Mouse (Mus musculus): ENCODE results near the gene Fpgs. TPM values are rescaled to one million over a fixed set of nuclear protein-coding genes. Genes with fewer than 3 reads are reported as not detected.

The Fpgs gene
- polyA plus RNA-seq, 1 experiment from 2014 or later = 33.2 TPM

- no peak overlapping the region for H3K4me2 ChIP-seq (replicated peaks; ENCODE audit: low read depth, low read length)
Measured at GRCm38 (mm10) chr2:32684681-32685428, 19.1 kb downstream of the Fpgs start.

GRCm38 (mm10) chr2:32683701-32684100 lies 20.2 kb downstream of the Fpgs start:
- H3K4me2 ChIP-seq (replicated peaks; ENCODE audit: low read depth, low read length) = no peak overlapping the region
- no peaks in the 10 kb centered on the region for H3K9me3 ChIP-seq (ENCODE audit: control insufficient read depth, low read length)
- no peak for ATAC-seq (ENCODE audit: low FRiP score, low TSS enrichment)
- H3K4me1 ChIP-seq (ENCODE audit: control insufficient read depth, insufficient read depth, low read length) = no peaks in the 10 kb centered on the region
- H3K36me3 ChIP-seq (ENCODE audit: control insufficient read depth, insufficient read depth, low read length) = peaks cover 57% of the 10 kb centered on the region
- H3K9ac ChIP-seq (ENCODE audit: low read depth, low read length) = no peak overlapping the region
- no peak overlapping the region for H3K4me3 ChIP-seq (ENCODE audit: low read length)
- no peaks in the 10 kb centered on the region for H3K27me3 ChIP-seq (ENCODE audit: control insufficient read depth, insufficient read depth, low read length)
- WGBS = 86% methylated on average over 10 of the region's 10 CpGs
- H3K27ac ChIP-seq (ENCODE audit: low read depth, low read length) = no peak overlapping the region

More at GRCm38 (mm10) chr2:32684681-32685428, 19.1 kb downstream of the Fpgs start:
- no peaks in the 10 kb centered on the region for H3K9me3 ChIP-seq (ENCODE audit: control insufficient read depth, low read length)
- H3K36me3 ChIP-seq (ENCODE audit: control insufficient read depth, insufficient read depth, low read length) = peaks cover 57% of the 10 kb centered on the region
- H3K4me1 ChIP-seq (ENCODE audit: control insufficient read depth, insufficient read depth, low read length) = no peaks in the 10 kb centered on the region
- H3K9ac ChIP-seq (ENCODE audit: low read depth, low read length) = no peak overlapping the region
- ATAC-seq (ENCODE audit: low FRiP score, low TSS enrichment) = no peak
- whole genome bisulfite sequencing = 93% methylated on average over 15 of the region's 15 CpGs
- H3K27me3 ChIP-seq (ENCODE audit: control insufficient read depth, insufficient read depth, low read length) = no peaks in the 10 kb centered on the region
- H3K27ac ChIP-seq (ENCODE audit: low read depth, low read length) = no peak overlapping the region
- no peak overlapping the region for H3K4me3 ChIP-seq (ENCODE audit: low read length)

- Histone ChIP-seq H3K4me1 (ENCODE audit: control insufficient read depth, insufficient read depth, low read length) (no peaks in the 10 kb centered on the region), H3K27ac (ENCODE audit: low read depth, low read length) (no peak overlapping the region), H3K9ac (ENCODE audit: low read depth, low read length) (no peak overlapping the region), H3K36me3 (ENCODE audit: control insufficient read depth, insufficient read depth, low read length) (peaks cover 56% of the 10 kb centered on the region), H3K27me3 (ENCODE audit: control insufficient read depth, insufficient read depth, low read length) (no peaks in the 10 kb centered on the region), H3K4me3 (ENCODE audit: low read length) (no peak overlapping the region), H3K9me3 (ENCODE audit: control insufficient read depth, low read length) (no peaks in the 10 kb centered on the region), H3K4me2 (replicated peaks; ENCODE audit: low read depth, low read length) (no peak overlapping the region)
- ATAC-seq (ENCODE audit: low FRiP score, low TSS enrichment) = no peak
- 82% methylated on average over 14 of the region's 14 CpGs for WGBS
Measured at GRCm38 (mm10) chr2:32682721-32683417, 21.1 kb downstream of the Fpgs start.

- Histone ChIP-seq H3K9ac (ENCODE audit: low read depth, low read length) (no peak overlapping the region), H3K4me3 (ENCODE audit: low read length) (no peak overlapping the region), H3K36me3 (ENCODE audit: control insufficient read depth, insufficient read depth, low read length) (peaks cover 45% of the 10 kb centered on the region), H3K27me3 (ENCODE audit: control insufficient read depth, insufficient read depth, low read length) (no peaks in the 10 kb centered on the region), H3K9me3 (ENCODE audit: control insufficient read depth, low read length) (no peaks in the 10 kb centered on the region), H3K4me2 (replicated peaks; ENCODE audit: low read depth, low read length) (no peak overlapping the region), H3K27ac (ENCODE audit: low read depth, low read length) (no peak overlapping the region), H3K4me1 (ENCODE audit: control insufficient read depth, insufficient read depth, low read length) (no peaks in the 10 kb centered on the region)
- ATAC-seq (ENCODE audit: low FRiP score, low TSS enrichment) = no peak
- 58% methylated on average over 6 of the region's 6 CpGs for WGBS
Measured at GRCm38 (mm10) chr2:32681754-32682153, 22.2 kb downstream of the Fpgs start.

- Histone ChIP-seq H3K27ac (ENCODE audit: low read depth, low read length) (no peak overlapping the region), H3K36me3 (ENCODE audit: control insufficient read depth, insufficient read depth, low read length) (peaks cover 39% of the 10 kb centered on the region), H3K4me1 (ENCODE audit: control insufficient read depth, insufficient read depth, low read length) (no peaks in the 10 kb centered on the region), H3K9me3 (ENCODE audit: control insufficient read depth, low read length) (no peaks in the 10 kb centered on the region), H3K4me2 (replicated peaks; ENCODE audit: low read depth, low read length) (no peak overlapping the region), H3K4me3 (ENCODE audit: low read length) (no peak overlapping the region), H3K9ac (ENCODE audit: low read depth, low read length) (no peak overlapping the region), H3K27me3 (ENCODE audit: control insufficient read depth, insufficient read depth, low read length) (no peaks in the 10 kb centered on the region)
- no peak for ATAC-seq (ENCODE audit: low FRiP score, low TSS enrichment)
- WGBS = 88% methylated on average over 19 of the region's 19 CpGs
Measured at GRCm38 (mm10) chr2:32680961-32681650, 22.8 kb downstream of the Fpgs start.

GRCm38 (mm10) chr2:32680051-32680451 lies 23.9 kb downstream of the Fpgs start:
- H3K4me1 ChIP-seq (ENCODE audit: control insufficient read depth, insufficient read depth, low read length) = no peaks in the 10 kb centered on the region
- H3K4me2 ChIP-seq (replicated peaks; ENCODE audit: low read depth, low read length) = no peak overlapping the region
- no peak overlapping the region for H3K4me3 ChIP-seq (ENCODE audit: low read length)
- 0 out of 2 replicates have a peak, but pooled peaks have one; percentile 26 for ATAC-seq (ENCODE audit: low FRiP score, low TSS enrichment)
- H3K9me3 ChIP-seq (ENCODE audit: control insufficient read depth, low read length) = no peaks in the 10 kb centered on the region
- H3K27ac ChIP-seq (ENCODE audit: low read depth, low read length) = no peak overlapping the region
- H3K36me3 ChIP-seq (ENCODE audit: control insufficient read depth, insufficient read depth, low read length) = peaks cover 28% of the 10 kb centered on the region
- no peak overlapping the region for H3K9ac ChIP-seq (ENCODE audit: low read depth, low read length)
- no peaks in the 10 kb centered on the region for H3K27me3 ChIP-seq (ENCODE audit: control insufficient read depth, insufficient read depth, low read length)
- 43% methylated on average over 7 of the region's 7 CpGs for whole genome bisulfite sequencing

- Histone ChIP-seq H3K4me1 (ENCODE audit: control insufficient read depth, insufficient read depth, low read length) (no peaks in the 10 kb centered on the region), H3K9ac (ENCODE audit: low read depth, low read length) (no peak overlapping the region), H3K36me3 (ENCODE audit: control insufficient read depth, insufficient read depth, low read length) (peaks cover 5% of the 10 kb centered on the region; the same call in 1 of the 2 replicates), H3K4me3 (ENCODE audit: low read length) (no peak overlapping the region), H3K27ac (ENCODE audit: low read depth, low read length) (no peak overlapping the region), H3K9me3 (ENCODE audit: control insufficient read depth, low read length) (no peaks in the 10 kb centered on the region), H3K27me3 (ENCODE audit: control insufficient read depth, insufficient read depth, low read length) (no peaks in the 10 kb centered on the region), H3K4me2 (replicated peaks; ENCODE audit: low read depth, low read length) (no peak overlapping the region)
- 92% methylated on average over 7 of the region's 7 CpGs for WGBS
- no peak for ATAC-seq (ENCODE audit: low FRiP score, low TSS enrichment)
Measured at GRCm38 (mm10) chr2:32677683-32678082, 26.3 kb downstream of the Fpgs start.

- Histone ChIP-seq H3K4me2 (replicated peaks; ENCODE audit: low read depth, low read length) (no peak overlapping the region), H3K9ac (ENCODE audit: low read depth, low read length) (no peak overlapping the region), H3K27ac (ENCODE audit: low read depth, low read length) (no peak overlapping the region), H3K36me3 (ENCODE audit: control insufficient read depth, insufficient read depth, low read length) (peaks cover 4% of the 10 kb centered on the region; the same call in 1 of the 2 replicates), H3K9me3 (ENCODE audit: control insufficient read depth, low read length) (no peaks in the 10 kb centered on the region), H3K4me1 (ENCODE audit: control insufficient read depth, insufficient read depth, low read length) (no peaks in the 10 kb centered on the region), H3K27me3 (ENCODE audit: control insufficient read depth, insufficient read depth, low read length) (no peaks in the 10 kb centered on the region), H3K4me3 (ENCODE audit: low read length) (no peak overlapping the region)
- ATAC-seq (ENCODE audit: low FRiP score, low TSS enrichment) = no peak
- 92% methylated on average over 3 of the region's 3 CpGs for WGBS
Measured at GRCm38 (mm10) chr2:32676821-32677220, 27.1 kb downstream of the Fpgs start.
